Mouse (Mus musculus): ENCODE data around the gene Spon2.

Gene Spon2

GRCm38 (mm10) chr5:33218081-33218480, at the start of gene Spon2:
Gene Spon2 (minus strand): TSS chr5:33218455.
- DNase-seq (ENCODE audit: low spot score), result no peak

GRCm38 (mm10) chr5:33254416-33254815, 36.2 kb upstream of the Spon2 start:
- DNase-seq (ENCODE audit: low spot score), result no peak

DNA sequence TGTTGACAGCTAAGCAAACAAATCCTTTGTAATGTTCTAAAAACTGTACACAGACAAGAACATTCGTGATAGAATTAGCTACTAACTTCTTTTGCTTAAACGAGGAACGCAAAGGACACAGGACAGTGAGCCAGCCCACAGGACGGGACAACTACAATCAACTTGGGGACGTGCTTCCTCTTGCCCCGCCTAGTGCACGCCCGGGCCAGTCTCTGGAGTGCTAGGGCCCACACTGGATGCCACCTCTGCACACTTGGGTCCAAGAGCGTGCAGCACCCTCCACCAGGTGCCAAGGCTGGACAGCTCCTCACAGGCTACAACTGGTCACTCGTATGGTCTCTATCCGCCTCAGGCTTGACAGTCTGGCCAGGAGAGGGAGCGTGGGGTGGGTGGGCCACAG, 29.9 kb upstream of the Spon2 start:
- DNase-seq (ENCODE audit: low spot score), result no peak

GRCm38 (mm10) chr5:33247387-33247786, 29.1 kb upstream of the Spon2 start:
- no peak for DNase-seq (ENCODE audit: low spot score)

- DNase-seq (ENCODE audit: low spot score), result peak; percentile 45
These were observed 27.4 kb upstream of the Spon2 start for GRCm38 (mm10) chr5:33245701-33246100.

DNA sequence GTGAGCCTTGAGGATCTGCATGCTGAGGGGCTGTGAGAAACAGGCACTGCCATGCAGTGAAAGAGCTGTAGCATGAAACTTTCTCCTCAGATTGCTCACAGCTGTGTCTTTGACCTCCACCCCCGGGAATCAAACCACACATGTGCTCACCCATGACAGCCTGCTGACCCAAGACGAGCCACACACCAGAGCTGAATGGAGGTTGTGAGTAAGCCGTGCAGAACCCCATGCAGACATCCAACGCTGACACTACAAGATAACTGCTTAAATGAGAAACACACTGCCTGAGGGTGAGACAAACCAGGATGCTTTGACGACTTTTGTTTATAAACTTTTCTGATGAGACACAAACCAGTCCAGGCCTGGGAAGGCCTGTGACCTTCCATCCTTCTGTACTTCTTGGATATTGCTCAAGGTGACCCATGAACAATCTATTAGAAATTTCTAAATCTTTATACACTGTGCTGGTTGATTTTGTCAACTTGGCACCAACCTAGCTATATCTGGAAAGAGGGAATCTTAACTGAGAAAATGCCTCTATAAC, 26.2 kb upstream of the Spon2 start:
- DNase-seq (ENCODE audit: low spot score), result no peak

GRCm38 (mm10) chr5:33239934-33240333, 21.7 kb upstream of the Spon2 start:
- no peak for DNase-seq (ENCODE audit: low spot score)

GRCm38 (mm10) chr5:33239111-33239714, 21.0 kb upstream of the Spon2 start:
- DNase-seq (ENCODE audit: low spot score), result no peak

DNA sequence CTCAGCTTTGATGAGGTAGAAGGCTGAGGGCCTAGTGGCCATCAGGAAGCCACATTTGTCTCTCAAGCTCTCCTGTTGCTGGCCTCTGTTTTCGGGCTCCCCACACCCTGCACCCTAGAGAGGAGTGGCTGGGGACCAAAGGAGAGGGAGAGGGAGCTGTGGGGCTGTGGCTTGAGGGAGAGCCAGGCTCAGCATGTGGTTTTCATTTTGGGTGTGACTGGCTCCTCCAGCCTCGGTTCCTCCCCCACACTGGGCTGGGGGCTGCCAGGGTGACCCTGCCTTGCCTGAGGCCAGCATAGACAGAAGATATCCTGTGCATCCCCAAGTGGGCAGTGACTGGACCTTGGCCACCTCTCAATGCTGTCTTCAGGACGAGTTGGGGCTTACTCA, 20.0 kb upstream of the Spon2 start:
- no peak for DNase-seq (ENCODE audit: low spot score)

DNA sequence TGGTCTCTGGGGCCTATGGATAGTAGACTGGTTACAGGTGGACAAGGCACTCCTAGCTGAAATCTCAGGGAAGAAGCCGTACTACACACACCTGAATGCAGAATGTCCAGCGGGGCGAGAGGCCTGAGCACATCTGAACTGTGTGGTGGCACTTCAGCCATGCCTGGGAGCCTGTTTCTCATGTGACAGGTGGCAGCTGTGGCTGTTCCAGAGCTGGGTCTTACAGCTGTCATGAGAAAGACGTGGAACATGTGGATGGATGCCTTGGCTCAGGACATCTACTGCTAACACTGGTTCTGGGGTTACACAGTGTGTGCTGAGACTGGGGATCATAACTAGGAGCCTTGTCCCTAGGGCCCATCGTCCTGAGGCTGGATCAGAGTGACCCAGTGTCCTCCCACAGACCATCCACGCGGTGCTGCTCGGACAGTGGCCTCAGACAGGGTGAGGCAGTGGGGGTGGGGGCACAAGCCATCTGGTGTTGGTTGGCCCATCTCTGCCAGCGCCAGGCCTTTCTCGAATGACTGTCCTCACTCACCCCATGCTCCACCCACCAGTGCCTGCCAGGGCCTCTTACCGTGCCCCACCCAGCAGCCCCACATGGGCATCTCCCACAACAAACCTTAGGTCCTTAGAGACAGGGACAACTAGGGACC, 19.5 kb upstream of the Spon2 start:
- no peak for DNase-seq (ENCODE audit: low spot score)

DNA sequence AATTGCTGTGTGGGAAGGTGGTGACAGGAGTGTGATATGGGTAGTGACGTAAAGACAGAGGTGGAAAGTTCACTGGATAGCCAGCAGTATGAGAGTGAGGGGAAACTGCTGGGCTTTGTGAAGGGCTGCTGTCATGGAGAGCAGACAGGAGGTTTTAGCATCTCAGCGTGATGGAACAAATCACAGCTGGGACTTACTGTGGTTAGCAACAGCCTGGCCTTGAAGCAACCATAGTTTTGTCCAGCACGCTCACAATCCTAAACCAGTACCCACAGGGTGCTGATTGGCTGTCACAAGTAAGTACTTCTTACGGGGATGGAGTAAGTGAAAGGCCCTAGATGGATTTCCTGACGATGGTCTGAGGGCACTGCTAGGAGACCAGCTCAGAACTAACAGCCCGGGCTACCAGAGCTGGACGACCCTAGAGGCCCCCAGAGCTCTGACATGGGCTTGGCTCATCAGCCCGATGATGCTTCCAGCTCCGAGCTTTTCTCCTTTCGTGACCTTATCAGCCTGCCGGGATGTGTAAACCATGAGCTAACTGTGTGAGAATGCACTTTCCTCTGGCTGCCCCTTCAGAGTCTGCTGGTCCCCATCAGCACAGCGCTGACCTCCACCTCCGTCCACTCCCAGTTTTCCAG, 16.3 kb upstream of the Spon2 start:
- DNase-seq (ENCODE audit: low spot score), result no peak

- DNase-seq (ENCODE audit: low spot score), result no peak
These were observed 14.5 kb upstream of the Spon2 start for GRCm38 (mm10) chr5:33232791-33233190.

DNA sequence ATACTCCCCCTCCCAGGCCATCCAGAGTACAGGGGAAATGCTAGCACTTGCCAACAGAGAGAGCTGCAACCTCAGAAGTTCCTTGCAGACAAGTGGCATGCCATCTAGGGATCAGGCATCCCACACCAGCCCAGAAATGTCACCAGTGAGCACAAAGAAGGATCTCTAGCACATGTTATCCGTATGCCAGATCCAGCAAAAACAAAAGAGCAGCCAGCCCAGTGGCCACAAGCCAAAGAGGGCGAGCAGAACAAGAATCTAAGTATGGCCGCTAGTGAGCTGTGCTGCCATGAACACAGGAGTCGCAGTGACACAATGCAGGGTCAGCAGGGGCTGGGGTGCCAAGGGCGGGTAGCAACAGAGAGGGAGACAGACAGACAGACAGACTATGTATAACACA, 12.0 kb upstream of the Spon2 start:
- DNase-seq (ENCODE audit: low spot score), result no peak

- DNase-seq (ENCODE audit: low spot score), result peak; percentile 18
These were observed 10.2 kb upstream of the Spon2 start for GRCm38 (mm10) chr5:33228428-33228827.

GRCm38 (mm10) chr5:33225673-33226072, 7.4 kb upstream of the Spon2 start:
- no peak for DNase-seq (ENCODE audit: low spot score)

DNA sequence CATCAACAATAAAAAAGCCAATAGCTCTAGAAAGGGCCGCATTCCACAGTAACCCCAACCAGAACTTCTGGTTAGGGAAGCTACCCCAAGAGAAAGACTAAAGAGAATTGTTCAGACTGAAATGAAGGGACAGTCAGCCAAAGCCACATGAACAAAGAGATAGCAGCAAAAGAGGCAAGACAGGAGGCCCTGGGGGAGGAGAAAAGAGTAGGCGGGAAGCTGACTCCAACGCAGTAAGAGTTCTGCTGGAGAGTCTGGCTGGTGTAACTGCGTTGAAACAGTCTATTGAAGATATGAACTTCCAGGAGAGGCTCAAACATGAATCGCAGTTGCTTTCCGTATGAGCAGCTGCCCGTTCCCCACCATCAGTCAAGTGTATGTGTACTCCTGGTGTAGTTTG, 6.2 kb upstream of the Spon2 start:
- DNase-seq (ENCODE audit: low spot score), result no peak

- DNase-seq (ENCODE audit: low spot score), result no peak
These were observed 4.8 kb upstream of the Spon2 start for GRCm38 (mm10) chr5:33222841-33223744.

GRCm38 (mm10) chr5:33222389-33222788, 4.1 kb upstream of the Spon2 start:
- DNase-seq (ENCODE audit: low spot score), result no peak

- DNase-seq (ENCODE audit: low spot score), result peak; percentile 15
These were observed 2.2 kb upstream of the Spon2 start for GRCm38 (mm10) chr5:33220350-33221044.

GRCm38 (mm10) chr5:33219831-33220230, 1.6 kb upstream of the Spon2 start:
- no peak for DNase-seq (ENCODE audit: low spot score)

- DNase-seq (ENCODE audit: low spot score), result no peak
These were observed 643 bp upstream of the Spon2 start for GRCm38 (mm10) chr5:33218746-33219449.

Measured in layer of hippocampus, adult 11-12 months (tissue).